Mouse (Mus musculus) spleen, postnatal 36 days (tissue): Measurements from ENCODE around the gene Ppp1r3a.
"Not testable (repeated sequence)": the region's sequence is repeated elsewhere in the genome, so short reads cannot be mapped to it uniquely, and the experiment has no call there.

Experiments used
- DNase-seq, 2 experiments: peaks; one replicate each; pipeline ENCODE4 v3.0.0; 2022; ENCODE audit warnings: low spot score in 2 of 2, mixed read lengths in 1 of 2

Gene Ppp1r3a

GRCm38 (mm10) chr6:14754901-14755591, at the start of gene Ppp1r3a:
Ppp1r3a (minus strand) TSS chr6:14755274.
- DNase-seq = no peak

GRCm38 (mm10) chr6:14787157-14787938, 32.3 kb upstream of the Ppp1r3a start:
- DNase-seq = no peak

- no peak for DNase-seq
Measured at GRCm38 (mm10) chr6:14777920-14778319, 22.8 kb upstream of the Ppp1r3a start.

- no peak for DNase-seq
Measured at GRCm38 (mm10) chr6:14771717-14772116, 16.6 kb upstream of the Ppp1r3a start.

GRCm38 (mm10) chr6:14757486-14757885, 2.4 kb upstream of the Ppp1r3a start:
- DNase-seq = no peak

- no peak for DNase-seq
Measured at GRCm38 (mm10) chr6:14753512-14753911, 1.6 kb downstream of the Ppp1r3a start.

GRCm38 (mm10) chr6:14752211-14752610, 2.9 kb downstream of the Ppp1r3a start:
- no peak for DNase-seq

GRCm38 (mm10) chr6:14747000-14747399, 8.1 kb downstream of the Ppp1r3a start:
- DNase-seq = no peak

GRCm38 (mm10) chr6:14736017-14736416, 19.1 kb downstream of the Ppp1r3a start:
- DNase-seq = no peak

GRCm38 (mm10) chr6:14731011-14731410, 24.1 kb downstream of the Ppp1r3a start:
- DNase-seq = no peak

- no peak for DNase-seq
Measured at GRCm38 (mm10) chr6:14720772-14721414, 34.2 kb downstream of the Ppp1r3a start.

- no peak for DNase-seq
Measured at GRCm38 (mm10) chr6:14720110-14720771, 34.8 kb downstream of the Ppp1r3a start.

- no peak for DNase-seq
Measured at GRCm38 (mm10) chr6:14715129-14715989, 39.7 kb downstream of the Ppp1r3a start.

GRCm38 (mm10) chr6:14712146-14712545, 42.9 kb downstream of the Ppp1r3a start:
- no peak for DNase-seq

GRCm38 (mm10) chr6:14700030-14700429, 55.0 kb downstream of the Ppp1r3a start:
- DNase-seq = no peak

- DNase-seq = not testable (repeated sequence)
Measured at GRCm38 (mm10) chr6:14679231-14679887, 75.7 kb downstream of the Ppp1r3a start.

GRCm38 (mm10) chr6:14668966-14669365, 86.1 kb downstream of the Ppp1r3a start:
- not testable (repeated sequence) for DNase-seq

GRCm38 (mm10) chr6:14667651-14668050, 87.4 kb downstream of the Ppp1r3a start:
- not testable (repeated sequence) for DNase-seq
